Mouse (Mus musculus) embryonic facial prominence, embryonic 10.5 days (tissue): Measurements from ENCODE around the gene Cep85l. TPM values are rescaled to one million over a fixed set of nuclear protein-coding genes. Genes with fewer than 3 reads are reported as not detected.

ENCODE experiments used
- DNase-seq: peaks from one replicate; pipeline ENCODE4 v3.0.0-alpha.2; 2017; ENCODE audit warnings: low spot score
- H3K27ac ChIP-seq: fragments of 300-500 bp; sonication (generic); replicated peaks from 2 replicates; pipeline ENCODE4 v1.5.1; 2016; ENCODE audit warnings: mild to moderate bottlenecking
- H3K27me3 ChIP-seq: fragments of 300-500 bp; sonication (generic); replicated peaks from 2 replicates; pipeline ENCODE4 v1.6.1; 2016; ENCODE audit warnings: low read depth, mild to moderate bottlenecking; ENCODE audit not compliant: poor library complexity, severe bottlenecking
- H3K36me3 ChIP-seq: fragments of 300-500 bp; sonication (generic); replicated peaks from 2 replicates; pipeline ENCODE4 v1.6.1; 2016; ENCODE audit warnings: mild to moderate bottlenecking, moderate library complexity
- H3K4me1 ChIP-seq: fragments of 300-500 bp; sonication (generic); 2 replicates; pipeline ENCODE4 v1.6.1; 2016
- H3K4me3 ChIP-seq: fragments of 300-500 bp; sonication (generic); 2 replicates; pipeline ENCODE4 v1.5.1; 2016; ENCODE audit warnings: mild to moderate bottlenecking, moderate library complexity
- H3K9me3 ChIP-seq: fragments of 300-500 bp; sonication (generic); 2 replicates; pipeline ENCODE4 v1.6.1; 2016; ENCODE audit warnings: mild to moderate bottlenecking
- WGBS: fragments of 180-500 bp; shearing (Covaris S2); methylation state at CpG from one replicate; pipeline ENCODE4 v1.1.7; 2016; 5-methylcytosine and 5-hydroxymethylcytosine counted together
- polyA plus RNA-seq: library from polyadenylated mRNA; unstranded; fragments of >200 nt; fragmentation: Nextera tagmentation; extraction: Ambion mirVana; gene quantifications from 2 replicates; pipeline ENCODE4 v1.2.1, GENCODE M21; 2016

The Cep85l gene
- polyA plus RNA-seq, 1 experiment from 2014 or later, result 5.1 TPM

DNA sequence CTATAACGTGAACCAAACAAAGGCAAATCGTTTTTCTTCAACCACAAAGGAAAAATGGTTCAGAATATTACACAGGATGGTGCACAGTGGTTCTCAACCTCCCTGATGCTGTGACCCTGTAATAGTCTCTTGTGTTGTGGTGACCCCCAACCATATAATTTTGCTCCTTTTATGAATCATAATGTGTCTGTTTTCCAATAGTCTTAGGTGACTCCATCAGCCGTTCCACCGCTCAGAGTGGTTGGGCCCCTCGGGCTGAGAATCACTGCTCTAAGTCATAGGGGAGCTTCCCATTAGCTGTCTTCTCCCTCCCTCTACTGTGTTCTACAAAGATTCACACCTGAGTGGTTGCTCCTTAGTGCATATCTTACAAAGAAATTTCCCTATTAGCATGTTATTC lies 32.8 kb downstream of the Cep85l start:
- H3K27ac ChIP-seq, result no peak overlapping the region
- no peak for DNase-seq
- no peak overlapping the region for H3K4me3 ChIP-seq
- H3K27me3 ChIP-seq, result no peaks in the 10 kb centered on the region
- H3K36me3 ChIP-seq, result peaks cover 7% of the 10 kb centered on the region
- no peaks in the 10 kb centered on the region for H3K9me3 ChIP-seq
- no peaks in the 10 kb centered on the region for H3K4me1 ChIP-seq
- WGBS, result 88% methylated on average over 5 of the region's 5 CpGs

DNA sequence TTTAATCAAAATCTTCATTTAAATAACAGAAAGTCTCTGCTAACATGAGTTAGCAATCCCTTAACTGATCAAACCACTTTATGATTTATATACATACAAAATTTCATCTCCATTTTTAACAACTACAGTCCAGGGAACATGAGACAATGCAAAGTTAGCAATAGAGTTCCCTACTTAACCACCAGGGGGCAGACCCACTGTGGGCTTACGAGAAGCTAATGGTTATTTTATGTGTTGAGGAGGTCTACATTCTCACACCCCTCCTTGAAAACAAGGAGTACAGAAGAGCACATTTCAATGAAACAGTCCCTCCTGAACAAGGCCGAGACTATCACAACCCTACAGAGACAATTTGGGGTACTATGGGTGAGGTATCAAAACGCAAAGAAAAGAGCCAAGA lies 33.2 kb downstream of the Cep85l start:
- H3K4me3 ChIP-seq, result no peak overlapping the region
- no peak overlapping the region for H3K27ac ChIP-seq
- H3K36me3 ChIP-seq, result peaks cover 7% of the 10 kb centered on the region
- DNase-seq, result peak; percentile 47
- WGBS, result 49% methylated on average over 3 of the region's 3 CpGs
- H3K9me3 ChIP-seq, result no peaks in the 10 kb centered on the region
- H3K4me1 ChIP-seq, result no peaks in the 10 kb centered on the region
- H3K27me3 ChIP-seq, result no peaks in the 10 kb centered on the region

DNA sequence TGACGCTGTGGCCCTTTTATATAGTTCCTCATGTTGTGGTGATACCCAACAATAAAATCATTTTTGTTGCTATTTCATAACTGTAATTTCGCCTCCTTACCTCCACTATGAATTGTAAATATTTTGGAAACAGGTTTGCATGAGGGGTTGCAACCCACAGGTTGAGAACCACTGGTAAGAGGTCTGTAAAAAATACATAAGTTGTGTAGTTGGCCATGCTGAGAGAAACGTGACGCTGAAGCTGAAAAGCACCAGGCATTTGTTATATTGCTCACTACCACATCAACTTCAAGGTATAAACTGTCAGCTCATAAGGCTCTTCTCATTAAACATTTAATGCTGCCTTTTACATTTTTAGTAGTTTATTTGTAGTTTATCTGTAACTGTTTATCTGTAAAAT lies 34.2 kb downstream of the Cep85l start:
- H3K27me3 ChIP-seq, result no peaks in the 10 kb centered on the region
- no peak overlapping the region for H3K27ac ChIP-seq
- H3K9me3 ChIP-seq, result no peaks in the 10 kb centered on the region
- no peak overlapping the region for H3K4me3 ChIP-seq
- 90% methylated on average over 4 of the region's 4 CpGs for WGBS
- no peaks in the 10 kb centered on the region for H3K4me1 ChIP-seq
- DNase-seq, result no peak
- peaks cover 7% of the 10 kb centered on the region for H3K36me3 ChIP-seq

DNA sequence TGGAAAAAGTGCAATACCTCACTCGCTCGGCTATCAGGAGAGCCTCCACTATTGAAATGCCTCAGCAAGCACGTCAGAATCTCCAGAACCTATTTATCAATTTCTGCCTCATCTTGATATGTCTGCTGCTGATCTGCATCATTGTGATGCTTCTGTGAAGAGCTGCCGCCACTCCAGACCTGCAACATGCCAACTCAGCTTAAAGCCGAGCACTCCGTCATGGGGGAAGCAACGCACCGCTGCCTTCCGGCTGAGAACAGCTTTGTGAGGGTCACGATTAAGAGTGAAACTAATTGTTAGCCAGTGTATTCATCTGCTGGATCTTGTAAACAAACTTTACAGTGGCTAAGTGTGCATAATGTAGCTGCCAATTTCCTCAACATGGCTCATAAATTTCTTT lies 35.9 kb downstream of the Cep85l start:
- Histone ChIP-seq H3K9me3 (no peaks in the 10 kb centered on the region), H3K4me1 (no peaks in the 10 kb centered on the region), H3K27me3 (no peaks in the 10 kb centered on the region), H3K27ac (no peak overlapping the region), H3K36me3 (peaks cover 6% of the 10 kb centered on the region), H3K4me3 (no peak overlapping the region)
- no peak for DNase-seq
- 85% methylated on average over 10 of the region's 10 CpGs for WGBS

DNA sequence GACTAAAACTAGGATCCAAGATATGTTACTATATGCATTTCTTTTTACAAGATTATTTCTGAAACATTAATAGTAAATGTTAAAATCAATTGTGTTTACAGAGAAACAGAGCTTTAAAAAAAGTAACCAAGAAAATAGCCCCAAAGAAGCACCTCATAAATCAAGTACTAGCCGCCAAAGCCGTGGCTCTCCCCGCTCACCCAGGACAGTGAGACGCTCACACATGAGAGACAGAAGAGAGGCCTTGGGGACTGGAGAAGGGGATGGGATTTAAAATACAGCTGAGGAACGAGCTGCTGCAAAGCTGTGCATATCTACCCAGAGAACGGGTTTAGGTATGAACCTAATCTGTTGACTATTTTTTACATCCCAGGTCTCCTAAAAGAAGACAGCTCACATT lies 36.4 kb downstream of the Cep85l start:
- H3K36me3 ChIP-seq, result peaks cover under 1% of the 10 kb centered on the region; the same call in 1 of the 2 replicates
- H3K27me3 ChIP-seq, result no peaks in the 10 kb centered on the region
- no peak overlapping the region for H3K4me3 ChIP-seq
- no peaks in the 10 kb centered on the region for H3K9me3 ChIP-seq
- H3K27ac ChIP-seq, result no peak overlapping the region
- H3K4me1 ChIP-seq, result no peaks in the 10 kb centered on the region
- DNase-seq, result no peak
- 84% methylated on average over 6 of the region's 6 CpGs for WGBS

DNA sequence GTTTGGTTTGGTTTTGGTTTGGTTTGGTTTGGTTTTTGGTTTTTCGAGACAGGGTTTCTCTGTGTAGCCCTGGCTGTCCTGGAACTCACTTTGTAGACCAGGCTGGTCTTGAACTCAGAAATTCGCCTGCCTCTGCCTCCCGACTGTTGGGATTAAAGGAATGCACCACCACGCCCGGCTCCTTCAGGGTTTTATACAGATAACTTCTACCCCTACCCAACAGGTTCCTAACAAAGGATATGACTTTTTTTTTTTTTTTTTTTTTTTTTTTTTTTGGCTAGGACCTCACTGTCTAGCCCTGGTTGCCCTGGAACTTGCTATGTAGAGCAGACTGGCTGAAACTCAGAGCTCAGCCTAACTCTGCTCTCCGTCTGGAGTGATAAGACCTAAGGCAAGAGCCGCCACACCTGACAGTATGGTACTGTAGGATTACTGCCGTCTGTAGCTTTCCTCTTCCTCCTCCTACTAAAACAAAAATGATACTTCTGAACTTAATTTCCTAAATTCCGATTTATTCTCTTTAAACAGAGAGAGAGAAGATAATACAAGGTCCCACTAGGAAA lies 37.5 kb downstream of the Cep85l start:
- WGBS, result 94% methylated on average over 9 of the region's 9 CpGs

DNA sequence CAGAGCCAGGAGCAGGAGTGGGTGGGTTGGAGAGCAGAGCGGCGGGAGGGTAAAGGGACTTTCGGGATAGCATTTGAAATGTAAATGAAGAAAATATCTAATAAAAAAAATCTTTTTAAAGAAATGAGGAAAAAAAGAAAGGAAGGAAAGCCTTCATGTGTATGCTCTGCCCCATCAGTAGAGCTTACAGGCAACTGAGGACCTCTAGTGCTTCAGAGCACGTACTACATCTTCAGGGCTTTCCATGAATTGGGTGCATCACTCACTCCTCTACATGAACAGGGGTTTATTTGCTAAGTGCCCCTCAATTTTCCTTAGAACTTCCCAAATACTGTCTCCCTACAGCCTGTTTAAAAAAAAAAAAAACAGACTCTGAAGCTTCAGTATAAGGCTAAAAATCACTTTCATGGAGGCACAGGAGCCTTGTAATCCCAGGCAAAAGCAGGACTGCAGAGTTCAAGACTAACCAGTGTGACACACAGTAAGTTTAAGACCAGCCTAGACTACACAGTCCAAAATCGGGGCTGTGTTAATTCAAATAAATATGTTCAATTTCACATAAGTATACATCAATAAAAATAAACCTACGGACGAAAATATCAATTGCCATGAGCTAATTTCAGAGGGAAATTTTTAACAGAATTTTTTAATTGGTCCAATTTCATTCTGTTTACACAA lies 38.3 kb downstream of the Cep85l start:
- H3K4me3 ChIP-seq, result no peak overlapping the region
- H3K27me3 ChIP-seq, result no peaks in the 10 kb centered on the region
- no peak overlapping the region for H3K27ac ChIP-seq
- no peak for DNase-seq
- H3K9me3 ChIP-seq, result no peaks in the 10 kb centered on the region
- WGBS, result 80% methylated on average over 7 of the region's 7 CpGs
- H3K4me1 ChIP-seq, result no peaks in the 10 kb centered on the region
- no peaks in the 10 kb centered on the region for H3K36me3 ChIP-seq

More for the DNA sequence above, 37.5 kb downstream of the Cep85l start:
- Histone ChIP-seq H3K4me1 (no peaks in the 10 kb centered on the region), H3K27me3 (no peaks in the 10 kb centered on the region), H3K27ac (no peak overlapping the region), H3K4me3 (no peak overlapping the region), H3K9me3 (no peaks in the 10 kb centered on the region), H3K36me3 (no peaks in the 10 kb centered on the region)
- no peak for DNase-seq

DNA sequence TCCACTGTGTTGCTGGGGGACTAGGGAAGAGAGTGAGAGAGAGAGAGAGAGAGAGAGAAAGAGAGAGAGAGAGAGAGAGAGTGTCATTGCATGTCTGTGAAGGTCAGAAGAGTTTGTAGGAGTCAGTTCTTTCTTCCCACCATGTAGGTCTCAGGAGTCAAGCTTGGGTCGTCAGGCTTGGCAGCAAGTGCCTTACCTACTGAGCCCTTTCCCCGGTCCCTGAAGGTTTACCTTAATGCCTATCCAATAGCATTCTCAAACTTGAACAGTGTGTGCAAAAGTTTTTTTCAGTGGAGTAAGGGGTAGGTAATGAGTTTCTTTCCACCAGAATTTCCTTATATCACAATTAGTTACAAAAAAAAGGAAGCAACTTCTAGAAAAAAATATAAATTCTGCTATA lies 40.7 kb downstream of the Cep85l start:
- WGBS, result 57% methylated on average over 2 of the region's 2 CpGs
- no peaks in the 10 kb centered on the region for H3K9me3 ChIP-seq
- no peaks in the 10 kb centered on the region for H3K4me1 ChIP-seq
- DNase-seq, result no peak
- no peak overlapping the region for H3K4me3 ChIP-seq
- no peak overlapping the region for H3K27ac ChIP-seq
- no peaks in the 10 kb centered on the region for H3K27me3 ChIP-seq
- H3K36me3 ChIP-seq, result no peaks in the 10 kb centered on the region

DNA sequence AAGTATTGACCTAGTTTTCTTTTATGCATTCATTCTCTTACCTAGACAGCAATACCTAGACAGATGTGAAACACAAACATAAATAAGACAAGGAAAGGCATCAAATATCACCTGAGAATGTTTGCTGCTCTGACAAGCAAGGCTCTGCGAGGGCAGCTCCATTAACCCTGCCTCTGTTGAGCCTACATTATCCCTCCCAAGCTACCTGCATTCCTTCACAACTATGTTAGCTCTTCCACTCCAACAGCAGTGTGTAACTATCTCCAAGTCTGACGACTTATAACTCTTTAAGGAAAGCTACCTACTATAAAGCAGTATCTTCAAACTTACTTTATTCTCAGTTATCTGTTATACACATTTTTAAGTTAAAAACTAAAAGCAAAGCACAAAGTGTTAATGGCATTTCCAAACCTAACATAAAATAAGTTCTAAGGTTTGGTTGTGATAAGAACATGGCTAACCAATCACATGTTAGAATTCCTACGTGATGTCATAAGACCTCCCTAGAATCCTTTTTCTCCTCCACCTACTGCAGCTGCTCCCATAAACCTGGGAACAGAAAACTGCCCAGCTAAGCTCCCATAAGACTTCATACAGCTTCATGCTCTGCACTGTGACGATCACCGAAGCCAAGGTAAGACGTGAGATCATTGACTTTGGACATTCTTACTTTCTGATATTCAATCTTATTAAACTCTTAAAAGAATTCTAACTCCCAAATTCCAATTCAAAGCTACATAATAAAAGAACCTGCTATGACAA lies 42.4 kb downstream of the Cep85l start, which contains the start of gene Pln:
Gene Pln (plus strand): TSS at position 506 of the 762 bp plus-strand sequence.
- no peaks in the 10 kb centered on the region for H3K9me3 ChIP-seq
- no peaks in the 10 kb centered on the region for H3K27me3 ChIP-seq
- H3K36me3 ChIP-seq, result no peaks in the 10 kb centered on the region
- 79% methylated on average over 6 of the region's 6 CpGs for WGBS
- H3K27ac ChIP-seq, result no peak within 1 kb of the TSS
- no peak within 1 kb of the TSS for H3K4me3 ChIP-seq
- H3K4me1 ChIP-seq, result no peaks in the 10 kb centered on the region
- DNase-seq, result no peak

DNA sequence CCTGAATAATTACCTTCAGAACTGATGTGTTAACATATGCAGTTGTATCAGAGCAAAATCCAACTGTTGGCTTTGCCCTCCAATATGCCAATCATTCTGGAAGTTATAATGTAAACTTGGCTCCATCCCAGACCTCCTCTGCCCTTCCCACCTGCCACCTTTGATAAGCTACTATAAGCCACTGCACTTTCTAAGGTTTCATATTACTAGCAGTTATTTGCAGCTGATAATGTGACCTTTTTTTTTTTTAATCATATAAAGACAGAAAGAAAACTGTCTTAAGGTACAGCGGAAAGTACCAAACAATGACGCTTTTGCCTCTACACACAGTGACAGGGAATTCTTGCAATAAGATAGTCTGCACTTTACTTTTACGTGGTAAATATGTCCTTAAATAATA lies 43.8 kb downstream of the Cep85l start:
- H3K4me3 ChIP-seq, result no peak overlapping the region
- 94% methylated on average over 3 of the region's 3 CpGs for WGBS
- H3K36me3 ChIP-seq, result no peaks in the 10 kb centered on the region
- no peak for DNase-seq
- H3K27ac ChIP-seq, result no peak overlapping the region
- no peaks in the 10 kb centered on the region for H3K9me3 ChIP-seq
- H3K27me3 ChIP-seq, result no peaks in the 10 kb centered on the region
- H3K4me1 ChIP-seq, result no peaks in the 10 kb centered on the region

DNA sequence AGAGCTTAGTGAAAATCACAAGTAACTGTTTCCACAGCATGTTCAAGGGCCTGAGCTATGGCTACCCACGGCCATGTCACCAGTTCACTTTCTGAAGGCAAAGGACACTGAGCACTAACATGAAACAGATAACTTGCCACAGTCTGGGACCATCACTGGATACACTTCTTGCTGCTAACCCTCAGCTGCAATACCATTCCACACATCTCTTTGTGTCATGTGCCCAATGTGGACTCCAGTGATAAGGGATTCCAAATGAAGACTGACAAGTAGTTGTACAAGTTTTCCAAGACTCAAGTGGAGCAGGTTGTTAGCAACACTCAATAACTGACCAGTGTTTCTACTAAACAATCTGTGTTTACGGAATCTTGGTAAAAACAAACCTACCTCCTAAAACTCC lies 44.5 kb downstream of the Cep85l start:
- Histone ChIP-seq H3K36me3 (no peaks in the 10 kb centered on the region), H3K4me3 (no peak overlapping the region), H3K27ac (no peak overlapping the region), H3K9me3 (no peaks in the 10 kb centered on the region), H3K4me1 (no peaks in the 10 kb centered on the region), H3K27me3 (no peaks in the 10 kb centered on the region)
- no peak for DNase-seq
- 86% methylated on average over 2 of the region's 2 CpGs for WGBS

DNA sequence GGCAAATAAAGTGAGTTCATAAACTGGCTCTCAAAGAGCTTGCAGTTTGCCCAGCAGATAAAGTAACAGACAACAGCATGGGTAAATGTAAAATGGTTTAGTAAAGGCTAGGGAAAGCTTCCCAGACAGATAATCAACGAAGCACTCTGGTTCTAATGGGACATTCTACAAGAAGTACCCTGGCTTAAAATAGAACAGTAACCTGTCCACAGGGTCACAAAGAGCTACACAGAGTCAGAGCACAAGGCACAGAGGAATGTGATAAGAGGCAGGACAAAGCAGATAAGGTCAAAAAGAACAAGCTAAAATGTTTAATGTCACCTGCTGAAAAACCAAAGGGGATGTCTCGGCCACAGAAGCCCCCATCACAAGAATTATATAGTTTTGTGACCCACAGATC lies 47.0 kb downstream of the Cep85l start:
- 76% methylated on average over 2 of the region's 2 CpGs for WGBS
- H3K27me3 ChIP-seq, result no peaks in the 10 kb centered on the region

DNA sequence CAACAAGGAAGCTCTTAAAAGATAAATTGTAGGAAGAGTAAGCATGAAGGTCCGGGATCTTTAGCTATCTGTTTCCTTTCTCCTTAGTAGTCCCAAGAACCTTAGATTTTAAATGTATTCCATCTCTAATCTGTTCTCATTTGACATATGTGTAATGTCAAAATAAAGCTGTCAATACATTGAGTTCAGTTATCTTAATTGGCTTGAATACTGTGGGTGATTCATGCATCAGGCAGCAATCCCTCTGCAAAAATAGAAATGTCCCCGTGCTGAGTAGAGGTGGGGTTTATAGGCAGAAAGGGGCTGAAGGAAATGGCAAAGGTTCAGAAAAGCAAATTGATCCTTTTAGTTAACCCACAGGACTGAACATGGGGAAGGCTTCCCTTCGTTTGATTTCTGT lies 50.5 kb downstream of the Cep85l start:
- no peak overlapping the region for H3K27ac ChIP-seq
- no peaks in the 10 kb centered on the region for H3K36me3 ChIP-seq
- WGBS, result 82% methylated on average over 3 of the region's 3 CpGs
- no peaks in the 10 kb centered on the region for H3K27me3 ChIP-seq
- H3K4me3 ChIP-seq, result no peak overlapping the region
- no peaks in the 10 kb centered on the region for H3K4me1 ChIP-seq
- DNase-seq, result no peak
- no peaks in the 10 kb centered on the region for H3K9me3 ChIP-seq

More for the DNA sequence above, 47.0 kb downstream of the Cep85l start:
- H3K27ac ChIP-seq, result no peak overlapping the region
- no peaks in the 10 kb centered on the region for H3K36me3 ChIP-seq
- no peak overlapping the region for H3K4me3 ChIP-seq
- no peak for DNase-seq
- no peaks in the 10 kb centered on the region for H3K9me3 ChIP-seq
- no peaks in the 10 kb centered on the region for H3K4me1 ChIP-seq
